Mouse (Mus musculus) hindbrain, postnatal 0 days (tissue): ENCODE measurements at regions not wholly inside any gene's neighbourhood (a gene's known extent, or its start where the extent isn't known, plus 50 kb on each side); places are given as distances from the start of the nearest gene placed in this dataset.

ENCODE experiments used
- ATAC-seq: fragments of 200-750 bp; cut with Nextera tagmentation; 2 replicates; pipeline ENCODE4 v1.8.0; 2017; ENCODE audit warnings: mild to moderate bottlenecking, moderate TSS enrichment, moderate library complexity
- DNase-seq: peaks from one replicate; pipeline ENCODE4 v3.0.0-alpha.2; 2015; ENCODE audit warnings: low spot score
- H3K27ac ChIP-seq: fragments of 300-500 bp; sonication (generic); 2 replicates; pipeline ENCODE4 v1.5.1; 2014; ENCODE audit warnings: mild to moderate bottlenecking
- H3K27me3 ChIP-seq: fragments of 300-500 bp; sonication (generic); 2 replicates; pipeline ENCODE4 v1.6.1; 2014; ENCODE audit warnings: low read length, mixed read lengths; ENCODE audit not compliant: insufficient read depth
- H3K36me3 ChIP-seq: fragments of 300-500 bp; sonication (generic); 2 replicates; pipeline ENCODE4 v1.6.1; 2014; ENCODE audit warnings: low read length, mixed read lengths; ENCODE audit not compliant: insufficient read depth
- H3K4me1 ChIP-seq: fragments of 300-500 bp; sonication (generic); 2 replicates; pipeline ENCODE4 v1.6.1; 2014; ENCODE audit warnings: antibody characterized with exemption, low read length, mixed read lengths; ENCODE audit not compliant: insufficient read depth
- H3K4me2 ChIP-seq: fragments of 300-500 bp; sonication (generic); 2 replicates; pipeline ENCODE4 v1.6.1; 2014; ENCODE audit warnings: low read depth, mild to moderate bottlenecking, low read length, moderate library complexity, mixed read lengths
- H3K4me3 ChIP-seq: fragments of 300-500 bp; sonication (generic); 2 replicates; pipeline ENCODE4 v1.5.1; 2014; ENCODE audit warnings: low read length
- H3K9ac ChIP-seq: fragments of 300-500 bp; sonication (generic); replicated peaks from 2 replicates; pipeline ENCODE4 v1.6.1; 2014; ENCODE audit warnings: mild to moderate bottlenecking, low read length, moderate library complexity, mixed read lengths
- H3K9me3 ChIP-seq: fragments of 300-500 bp; sonication (generic); 2 replicates; pipeline ENCODE4 v1.6.1; 2016; ENCODE audit warnings: low read length, mixed read lengths
- CTCF ChIP-seq: IDR thresholded peaks from 2 replicates; pipeline ENCODE4 v1.5.1; 2016; ENCODE audit warnings: antibody characterized with exemption, control low read depth, low read depth
- WGBS: fragments of 180-500 bp; shearing (Covaris S2); extraction: QIAGEN DNeasy Blood & Tissue Kit; methylation state at CpG from one replicate; pipeline ENCODE4 v1.1.7; 2014; 5-methylcytosine and 5-hydroxymethylcytosine counted together

DNA sequence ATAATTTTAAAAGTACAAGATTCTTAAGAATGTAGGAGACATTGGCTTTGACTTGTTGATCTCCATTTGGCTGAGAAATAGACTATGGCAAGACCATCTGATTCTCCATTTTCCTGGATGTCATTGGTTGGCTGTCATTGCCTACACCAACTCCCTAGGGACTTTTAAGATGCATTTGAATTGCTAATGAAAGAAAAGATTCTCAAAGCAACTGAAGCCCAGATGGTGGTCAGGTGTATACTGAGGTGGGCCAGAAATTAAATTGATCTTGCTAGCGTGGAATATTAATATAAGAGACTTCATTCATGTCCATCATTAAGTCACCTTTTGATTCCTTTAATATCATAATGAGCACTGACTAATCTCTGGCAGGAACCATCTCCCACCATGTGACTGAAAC lies 686.1 kb upstream of the Ptchd4 start:
- no peak for ATAC-seq
- TF ChIP-seq CTCF = no peak
- H3K9ac ChIP-seq = no peak overlapping the region
- no peaks in the 10 kb centered on the region for H3K9me3 ChIP-seq
- no peaks in the 10 kb centered on the region for H3K36me3 ChIP-seq
- H3K4me1 ChIP-seq = no peaks in the 10 kb centered on the region
- peak; percentile 15 for DNase-seq
- WGBS = 53% methylated on average over 1 of the region's 1 CpGs
- no peak overlapping the region for H3K27ac ChIP-seq
- H3K27me3 ChIP-seq = no peaks in the 10 kb centered on the region
- H3K4me2 ChIP-seq = no peak overlapping the region
- no peak overlapping the region for H3K4me3 ChIP-seq

DNA sequence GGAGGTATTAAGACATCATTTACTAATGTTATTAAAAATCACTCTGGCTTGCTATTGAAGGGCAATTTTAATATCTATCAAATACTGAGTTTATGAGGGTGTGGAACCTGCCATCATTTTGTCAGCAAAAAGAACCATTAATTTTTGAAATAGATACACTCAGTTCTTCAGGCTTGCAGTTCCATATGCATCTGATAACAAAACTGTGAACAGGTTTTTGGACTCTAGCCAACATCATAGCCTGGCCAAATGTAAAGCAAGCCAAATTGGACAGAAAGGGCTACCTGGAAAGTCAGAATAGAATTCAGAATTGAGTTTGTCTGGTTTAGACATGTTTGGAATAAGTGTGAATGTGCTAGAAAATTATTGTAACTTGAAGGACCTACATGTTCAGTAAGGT lies 688.2 kb upstream of the Ptchd4 start:
- Histone ChIP-seq H3K27ac (no peak overlapping the region), H3K36me3 (no peaks in the 10 kb centered on the region), H3K27me3 (no peaks in the 10 kb centered on the region), H3K9me3 (no peaks in the 10 kb centered on the region), H3K9ac (no peak overlapping the region), H3K4me1 (no peaks in the 10 kb centered on the region), H3K4me2 (no peak overlapping the region), H3K4me3 (no peak overlapping the region)
- TF ChIP-seq CTCF = no peak
- ATAC-seq = no peak
- peak; percentile 64 for DNase-seq

DNA sequence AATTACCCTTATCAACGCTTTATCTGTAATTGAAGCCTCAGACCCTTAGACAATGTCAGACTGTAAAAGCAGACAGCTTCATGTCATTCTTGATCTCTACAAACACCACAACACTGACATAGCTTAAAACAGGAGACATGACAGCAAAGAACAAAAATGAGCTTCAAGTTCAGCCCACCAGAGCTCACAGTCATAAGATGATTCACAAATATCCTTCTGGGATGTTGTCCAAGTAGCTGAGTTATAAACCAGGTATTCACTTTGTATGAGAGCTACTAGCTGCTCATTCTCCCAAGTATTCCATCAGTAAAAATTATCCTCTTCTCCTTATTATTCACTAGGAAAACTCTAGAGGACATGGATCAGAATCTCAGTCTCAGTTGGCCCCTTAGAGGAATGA lies 659.6 kb upstream of the Cenpq start:
- no peak overlapping the region for H3K9ac ChIP-seq
- H3K4me3 ChIP-seq = no peak overlapping the region
- ATAC-seq (no peak), DNase-seq (no peak)
- WGBS = 94% methylated on average over 1 of the region's 1 CpGs
- no peaks in the 10 kb centered on the region for H3K4me1 ChIP-seq
- H3K4me2 ChIP-seq = no peak overlapping the region
- H3K27ac ChIP-seq = no peak overlapping the region
- H3K27me3 ChIP-seq = no peaks in the 10 kb centered on the region
- TF ChIP-seq CTCF = no peak
- H3K9me3 ChIP-seq = no peaks in the 10 kb centered on the region
- no peaks in the 10 kb centered on the region for H3K36me3 ChIP-seq
